Mouse (Mus musculus) left cerebral cortex, adult 2 months (tissue): ENCODE results near the gene Ppp4r3a. TPM values are rescaled to one million over a fixed set of nuclear protein-coding genes. Genes with fewer than 3 reads are reported as not detected.

Source experiments
- DNase-seq, 2 experiments: peaks; one replicate each; pipeline ENCODE4 v3.0.0; 2021 to 2022; ENCODE audit warnings: low spot score in 2 of 2, mixed read lengths in 1 of 2; ENCODE audit errors: extremely low spot score in 1 of 2
- H3K27ac ChIP-seq: fragments of 200-600 bp; 2 replicates; pipeline ENCODE4 v1.8.1; 2022
- H3K4me3 ChIP-seq: fragments of 200-600 bp; 2 replicates; pipeline ENCODE4 v1.8.1; 2022
- CTCF ChIP-seq: fragments of 200-600 bp; IDR thresholded peaks from 2 replicates; pipeline ENCODE4 v1.8.1; 2022; ENCODE audit warnings: antibody characterized with exemption, mild to moderate bottlenecking, moderate library complexity
- intact Hi-C: fragments of 180-260 bp; cut with DNase I; formaldehyde crosslinking; loops from one replicate; pipeline ENCODE4 v1.15.1; 2025
- microRNA-seq, 2 experiments: library from miRNA; unstranded; fragments of <30 nt; microRNA quantifications; one replicate each; pipeline ENCODE4 v1.2.0; 2021
- total RNA-seq, 2 experiments: library from RNA; stranded (reverse); gene quantifications; 2 replicates each; pipeline ENCODE4 v1.2.3; 2021

Gene Ppp4r3a
- total RNA-seq, 2 experiments from 2014 or later: 44.1 to 45.0 TPM

GRCm38 (mm10) chr12:100995607-100996377 lies 87.7 kb downstream of the Ppp4r3a start:
- TF ChIP-seq CTCF: no peak
- H3K27ac ChIP-seq: peak overlapping the region; percentile 65
- DNase-seq: no peak
- no peak overlapping the region for H3K4me3 ChIP-seq
- intact Hi-C loops: no loop called here

- no peak for TF ChIP-seq CTCF
- intact Hi-C loops: no loop called here
These were observed 89.1 kb downstream of the Ppp4r3a start for GRCm38 (mm10) chr12:100994140-100995015.

GRCm38 (mm10) chr12:100993146-100993545 lies 90.4 kb downstream of the Ppp4r3a start:
- no peak for DNase-seq
- intact Hi-C loops: no loop called here
- H3K27ac ChIP-seq: peak overlapping the region; percentile 38; the same call in 1 of the 2 replicates
- no peak for TF ChIP-seq CTCF
- H3K4me3 ChIP-seq: no peak overlapping the region

More at GRCm38 (mm10) chr12:100994140-100995015, 89.1 kb downstream of the Ppp4r3a start:
- Histone ChIP-seq H3K27ac (no peak overlapping the region), H3K4me3 (no peak overlapping the region)
- DNase-seq: no peak

- Histone ChIP-seq H3K4me3 (no peak overlapping the region), H3K27ac (no peak overlapping the region)
- intact Hi-C loops: no loop called here
- TF ChIP-seq CTCF: no peak
- no peak for DNase-seq
These were observed 91.0 kb downstream of the Ppp4r3a start for GRCm38 (mm10) chr12:100992505-100992904.

- intact Hi-C loops: no loop called here
These were observed 92.4 kb downstream of the Ppp4r3a start for GRCm38 (mm10) chr12:100991119-100991518.

DNA sequence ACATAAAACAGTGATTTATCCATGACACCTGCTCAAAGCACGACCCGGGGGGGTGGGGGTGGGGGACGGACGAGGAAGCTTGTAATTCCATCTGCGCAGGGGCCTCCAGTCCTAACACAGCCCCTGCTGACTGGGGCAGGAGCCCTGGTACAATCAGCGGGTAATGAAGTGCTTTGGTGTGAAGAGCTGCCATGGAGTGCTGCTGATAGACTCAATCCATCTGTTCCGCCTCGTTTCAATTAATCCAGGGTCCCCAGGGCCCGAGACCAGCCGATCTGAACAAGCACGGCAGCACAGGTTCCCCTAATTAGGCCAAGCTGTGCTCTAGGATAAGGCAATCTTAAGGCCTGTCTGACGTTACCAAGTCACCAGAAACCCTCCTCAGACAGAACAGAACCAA lies 93.2 kb downstream of the Ppp4r3a start:
- H3K4me3 ChIP-seq: no peak overlapping the region
- H3K27ac ChIP-seq: 0 out of 2 replicates have a peak overlapping the region, but pooled peaks have one; percentile 24
- no peak for TF ChIP-seq CTCF
- no peak for DNase-seq
- intact Hi-C loops: no loop called here

More at GRCm38 (mm10) chr12:100991119-100991518, 92.4 kb downstream of the Ppp4r3a start:
- Histone ChIP-seq H3K4me3 (no peak overlapping the region), H3K27ac (no peak overlapping the region)
- DNase-seq: no peak
- TF ChIP-seq CTCF: no peak

GRCm38 (mm10) chr12:100989780-100990288 lies 93.7 kb downstream of the Ppp4r3a start:
- intact Hi-C loops: loop anchor here (2.0 kb wide), 1 partner anchor 37 kb away; no protein-coding TSS in a partner anchor
- TF ChIP-seq CTCF: no peak
- H3K27ac ChIP-seq: peak overlapping the region; percentile 87
- no peak for DNase-seq
- no peak overlapping the region for H3K4me3 ChIP-seq

Small RNAs within 50 kb of the gene (microRNA-seq; reads per million reads assigned to microRNA genes)
- gene Mir1190: 0 reads per million in 2 experiments

Other genes starting within 250 kb of the Ppp4r3a start
- gene Gpr68, start 175.5 kb downstream of the Ppp4r3a start, total RNA-seq: 10 to 100 TPM; 14.0 to 15.6 TPM
- gene Ccdc88c, start 54.6 kb downstream of the Ppp4r3a start, total RNA-seq: 10 to 100 TPM; 23.2 to 30.1 TPM